Mouse (Mus musculus): ENCODE data around the gene Olfr214. TPM values are rescaled to one million over a fixed set of nuclear protein-coding genes. Genes with fewer than 3 reads are reported as not detected.

The Olfr214 gene
- not detected in 2 replicates for polyA plus RNA-seq (2012; rRNA removed)

GRCm38 (mm10) chr6:116553935-116554334 lies at the start of gene Olfr214:
Olfr214 (plus strand) TSS chr6:116554235.

GRCm38 (mm10) chr6:116506302-116507003 lies 47.6 kb upstream of the Olfr214 start, which contains the start of gene Olfr212:
Olfr212 (plus strand) TSS chr6:116506516.

GRCm38 (mm10) chr6:116538156-116538555 lies 15.9 kb upstream of the Olfr214 start, which contains the start of gene Olfr213:
Olfr213 (plus strand) TSS chr6:116538456.

GRCm38 (mm10) chr6:116550841-116551240 lies 3.2 kb upstream of the Olfr214 start, which contains the start of gene Gm5580:
Gm5580 (plus strand) TSS chr6:116551141.

GRCm38 (mm10) chr6:116584095-116584494 lies 30.1 kb downstream of the Olfr214 start, which contains the start of gene Olfr215:
Olfr215 (minus strand) TSS chr6:116584195.

Other genes with a start within 250 kb of the Olfr214 start
- 16.4 and 20.7 TPM in 2 replicates for gene March8, start 216.2 kb upstream of the Olfr214 start, polyA plus RNA-seq (2012; rRNA removed)
- 2.3 and 2.5 TPM in 2 replicates for gene Alox5, start 93.1 kb upstream of the Olfr214 start, polyA plus RNA-seq (2012; rRNA removed)
- not detected in 2 replicates for gene Olfr211, start 65.1 kb upstream of the Olfr214 start, polyA plus RNA-seq (2012; rRNA removed)
- not detected in 2 replicates for gene Olfr212, start 47.7 kb upstream of the Olfr214 start, polyA plus RNA-seq (2012; rRNA removed)
- gene Olfr213, start 15.8 kb upstream of the Olfr214 start, polyA plus RNA-seq (2012; rRNA removed) = not detected in 2 replicates
- not detected in 2 replicates for gene Gm5580, start 3.1 kb upstream of the Olfr214 start, polyA plus RNA-seq (2012; rRNA removed)
- gene Olfr215, start 30.0 kb downstream of the Olfr214 start, polyA plus RNA-seq (2012; rRNA removed) = not detected in 2 replicates
- gene Zfp422, start 74.8 kb downstream of the Olfr214 start, polyA plus RNA-seq (2012; rRNA removed) = 3.8 and 4.4 TPM in 2 replicates
- gene Depp1, start 96.4 kb downstream of the Olfr214 start, polyA plus RNA-seq (2012; rRNA removed) = 7.7 and 9.2 TPM in 2 replicates
- gene Rassf4, start 119.7 kb downstream of the Olfr214 start, polyA plus RNA-seq (2012; rRNA removed) = 1.5 and 2.3 TPM in 2 replicates
- gene Tmem72, start 162.7 kb downstream of the Olfr214 start, polyA plus RNA-seq (2012; rRNA removed) = under 0.01 and 0.01 TPM in 2 replicates

Measured in stomach, adult 2 months (tissue).